Mouse (Mus musculus): Measurements from ENCODE around the gene Lrpap1. TPM values are rescaled to one million over a fixed set of nuclear protein-coding genes. Genes with fewer than 3 reads are reported as not detected.

Gene Lrpap1
- 46.7 and 59.3 TPM in 2 replicates for polyA plus RNA-seq (2012; rRNA removed)

DNA sequence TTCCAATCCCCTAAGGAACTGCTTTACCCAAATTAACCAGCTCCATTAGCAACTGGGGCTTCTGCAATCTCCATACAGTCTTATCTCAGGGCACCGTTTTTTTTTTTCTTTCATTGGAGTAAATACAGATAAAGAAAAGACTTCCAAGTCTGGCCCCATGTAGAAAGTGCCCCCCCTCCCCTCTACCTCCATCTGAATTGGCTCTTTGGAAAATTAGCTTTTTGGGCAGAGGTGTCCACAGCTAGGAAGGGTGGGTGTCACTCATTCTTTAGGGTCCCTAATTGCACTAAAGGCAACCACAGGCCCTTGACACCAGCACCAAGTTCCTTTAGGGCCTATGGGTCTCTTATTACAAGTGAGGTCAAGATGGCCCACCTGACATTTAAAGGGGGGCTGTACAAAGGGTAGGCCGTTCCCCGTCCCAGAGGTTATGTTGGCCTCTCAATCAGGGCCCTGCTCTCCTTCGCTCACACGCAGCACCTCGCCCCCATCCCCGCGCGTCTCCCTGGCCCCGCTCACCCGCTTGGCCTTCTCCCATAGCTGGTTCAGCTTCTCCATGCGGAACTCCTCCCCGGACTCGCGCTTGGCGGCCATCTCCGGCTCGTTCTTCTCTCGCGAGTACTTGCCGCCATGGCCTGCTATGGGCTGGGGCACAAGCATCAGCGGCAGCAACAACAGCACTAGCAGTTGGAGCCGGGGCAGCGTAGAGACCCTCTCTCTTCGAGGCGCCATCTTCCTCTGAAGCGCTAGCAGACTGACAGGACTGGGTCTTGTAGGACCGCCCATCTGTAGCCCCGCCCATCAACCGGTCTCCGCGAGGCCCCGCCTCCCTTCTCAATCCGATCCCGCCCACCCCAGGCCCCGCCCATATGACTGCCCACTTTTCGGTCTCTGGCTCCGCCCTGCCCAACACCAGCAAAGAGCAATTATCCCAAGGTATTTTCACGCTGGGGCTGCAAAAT is at the start of gene Lrpap1:
Gene Lrpap1 (minus strand): TSS at position 807 of the 962 bp plus-strand sequence.
- peak; percentile 98 for DNase-seq (ENCODE audit: low read depth)
- TF ChIP-seq CTCF (IDR thresholded peaks at IDR 0.05; ENCODE audit: borderline replicate concordance, extremely low read depth, insufficient read depth, insufficient read length) = no peak
- TF ChIP-seq POLR2A (IDR thresholded peaks at IDR 0.05; ENCODE audit: borderline replicate concordance, extremely low read depth, insufficient read depth, insufficient read length, poor library complexity, severe bottlenecking) = peak; percentile 88; the same call in 1 of the 2 replicates

DNA sequence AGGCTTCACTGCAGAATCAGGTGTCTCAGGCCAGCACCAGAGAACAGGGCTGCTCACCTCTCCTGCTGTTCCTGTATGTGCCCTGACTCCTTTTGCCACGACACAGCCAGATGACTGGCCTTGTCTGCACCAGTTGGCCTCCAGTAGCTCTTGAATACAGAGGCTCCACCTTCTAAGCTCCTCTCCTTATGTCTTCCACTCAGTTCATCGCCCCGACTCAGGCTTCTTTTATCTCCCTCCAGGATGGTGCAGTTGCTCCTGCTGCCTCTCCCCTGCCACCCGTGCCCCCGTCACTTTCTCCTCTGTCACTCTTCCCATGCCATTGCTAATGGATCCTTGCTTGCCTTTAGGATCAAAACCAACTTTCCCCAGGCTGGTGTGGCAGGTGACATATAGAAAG is 44.4 kb upstream of the Lrpap1 start:
- DNase-seq (ENCODE audit: low read depth) = no peak
- TF ChIP-seq POLR2A (IDR thresholded peaks at IDR 0.05; ENCODE audit: borderline replicate concordance, extremely low read depth, insufficient read depth, insufficient read length, poor library complexity, severe bottlenecking) = no peak
- no peak for TF ChIP-seq CTCF (IDR thresholded peaks at IDR 0.05; ENCODE audit: borderline replicate concordance, extremely low read depth, insufficient read depth, insufficient read length)

DNA sequence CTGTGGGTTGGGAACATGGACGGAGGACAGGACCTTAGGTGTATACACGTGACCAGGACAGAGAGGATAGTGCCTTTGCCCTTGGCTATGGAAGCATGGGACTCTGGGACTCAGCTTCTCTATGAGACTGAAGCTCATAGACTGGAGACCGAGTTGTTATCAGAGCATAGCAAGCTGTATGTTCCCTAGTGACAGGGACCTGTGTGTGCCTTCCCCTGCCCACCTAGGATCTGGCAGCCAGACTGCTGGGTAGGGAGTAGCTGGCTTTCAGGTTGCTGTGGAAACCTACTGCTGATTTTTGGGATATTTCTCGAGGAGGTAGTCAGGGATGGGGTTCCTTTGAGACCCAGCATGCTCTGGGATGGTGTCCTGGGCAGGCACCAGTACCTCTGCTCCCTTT is 44.0 kb upstream of the Lrpap1 start:
- no peak for DNase-seq (ENCODE audit: low read depth)
- TF ChIP-seq POLR2A (IDR thresholded peaks at IDR 0.05; ENCODE audit: borderline replicate concordance, extremely low read depth, insufficient read depth, insufficient read length, poor library complexity, severe bottlenecking) (no peak), CTCF (IDR thresholded peaks at IDR 0.05; ENCODE audit: borderline replicate concordance, extremely low read depth, insufficient read depth, insufficient read length) (no peak)

DNA sequence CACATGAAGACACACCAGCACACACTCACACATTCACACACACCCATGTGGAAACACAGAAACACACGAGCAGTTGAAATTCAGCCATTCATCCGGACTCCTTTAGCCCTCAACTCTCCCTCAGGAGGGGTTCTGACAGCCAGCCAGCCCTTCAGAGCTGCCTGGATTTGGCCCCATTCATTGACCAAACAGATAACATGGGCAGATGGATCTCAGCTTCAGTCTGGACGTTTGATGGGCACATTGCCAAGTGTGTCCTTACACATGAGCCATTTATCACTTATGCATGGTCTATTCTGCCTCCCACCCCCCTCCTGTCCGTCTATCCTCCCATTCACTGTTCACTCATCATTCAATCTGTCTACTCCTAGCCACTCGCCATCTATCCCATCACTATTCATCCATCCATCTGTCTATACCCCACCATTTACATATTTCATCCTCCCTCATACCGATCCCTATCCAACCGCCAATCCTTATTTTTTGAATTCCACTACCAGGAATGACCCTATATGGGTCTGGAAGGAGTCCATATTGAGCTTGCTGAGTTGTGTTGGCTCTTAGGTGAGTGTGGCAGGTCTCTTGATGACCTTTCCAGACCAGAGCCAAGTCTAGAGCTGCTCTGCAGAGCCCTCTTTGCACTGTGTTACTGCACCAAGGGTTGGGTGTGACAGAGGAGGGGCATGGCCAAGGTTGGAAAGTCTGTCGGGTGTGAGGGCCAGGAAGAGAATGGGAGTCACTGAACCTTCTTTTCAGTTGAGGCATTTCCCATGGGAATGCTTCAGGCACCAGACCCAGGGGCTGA is 42.6 kb upstream of the Lrpap1 start:
- no peak for TF ChIP-seq CTCF (IDR thresholded peaks at IDR 0.05; ENCODE audit: borderline replicate concordance, extremely low read depth, insufficient read depth, insufficient read length)
- TF ChIP-seq POLR2A (IDR thresholded peaks at IDR 0.05; ENCODE audit: borderline replicate concordance, extremely low read depth, insufficient read depth, insufficient read length, poor library complexity, severe bottlenecking) = no peak

DNA sequence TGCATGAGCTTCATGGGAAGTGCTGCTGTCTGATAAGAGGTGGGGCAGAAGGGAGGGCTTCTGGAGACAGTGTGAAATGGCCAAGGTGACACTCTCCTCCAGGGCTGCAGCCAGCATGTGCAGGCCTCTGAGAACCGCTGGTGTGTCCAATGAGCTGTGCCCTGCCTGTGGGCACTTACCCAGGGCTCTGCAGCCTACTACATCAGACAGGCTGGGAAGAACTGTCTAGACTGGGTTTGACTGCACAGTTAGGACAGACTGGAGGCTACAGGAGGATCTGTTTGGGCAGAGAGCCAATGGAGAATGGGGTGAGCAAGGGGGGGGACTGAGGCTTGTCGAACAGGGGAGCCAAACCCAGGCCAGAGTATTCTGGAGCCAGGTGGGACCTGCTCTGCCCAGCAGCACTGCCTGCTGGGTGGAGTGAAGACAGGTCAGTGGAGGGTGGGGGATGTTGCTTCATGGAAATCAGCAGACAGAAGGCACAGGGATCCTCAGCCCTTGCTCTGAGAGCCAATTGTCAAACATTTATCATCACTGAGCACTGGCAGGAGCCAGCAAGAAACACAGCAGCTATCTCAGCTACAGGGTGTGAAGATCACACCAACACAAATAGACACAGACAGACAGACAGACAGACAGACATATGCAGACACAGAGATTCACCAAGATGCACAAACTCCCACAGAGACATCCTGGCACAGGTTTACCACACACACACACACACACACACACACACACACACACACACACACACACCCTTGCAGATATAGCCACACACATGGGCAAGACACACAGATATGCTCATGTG is 41.8 kb upstream of the Lrpap1 start:
- peak; percentile 72 for DNase-seq (ENCODE audit: low read depth)
- TF ChIP-seq CTCF (IDR thresholded peaks at IDR 0.05; ENCODE audit: borderline replicate concordance, extremely low read depth, insufficient read depth, insufficient read length) (no peak), POLR2A (IDR thresholded peaks at IDR 0.05; ENCODE audit: borderline replicate concordance, extremely low read depth, insufficient read depth, insufficient read length, poor library complexity, severe bottlenecking) (no peak)

More for the DNA sequence above, 42.6 kb upstream of the Lrpap1 start:
- DNase-seq (ENCODE audit: low read depth) = peak; percentile 86

DNA sequence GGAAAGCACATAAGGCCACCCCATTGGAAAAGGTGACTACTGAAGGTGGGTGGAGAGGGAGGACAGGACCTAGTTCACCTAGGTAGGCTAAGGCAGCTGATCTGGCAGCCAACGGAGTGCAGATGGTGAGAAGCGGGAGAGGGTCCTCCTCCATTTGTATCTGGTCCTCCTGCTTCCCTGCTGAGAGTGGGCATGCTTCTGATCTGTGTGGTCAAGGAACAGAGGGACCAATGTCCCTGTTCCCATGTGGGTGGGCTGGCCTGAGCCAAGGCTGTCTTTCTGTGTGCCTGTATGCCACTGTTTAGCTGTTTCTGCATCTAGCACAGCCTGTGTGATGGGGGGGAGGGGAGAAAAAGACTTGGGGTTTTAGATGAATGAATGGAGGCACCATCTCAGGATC is 41.2 kb upstream of the Lrpap1 start:
- no peak for TF ChIP-seq POLR2A (IDR thresholded peaks at IDR 0.05; ENCODE audit: borderline replicate concordance, extremely low read depth, insufficient read depth, insufficient read length, poor library complexity, severe bottlenecking)
- TF ChIP-seq CTCF (IDR thresholded peaks at IDR 0.05; ENCODE audit: borderline replicate concordance, extremely low read depth, insufficient read depth, insufficient read length) = no peak
- DNase-seq (ENCODE audit: low read depth) = no peak

DNA sequence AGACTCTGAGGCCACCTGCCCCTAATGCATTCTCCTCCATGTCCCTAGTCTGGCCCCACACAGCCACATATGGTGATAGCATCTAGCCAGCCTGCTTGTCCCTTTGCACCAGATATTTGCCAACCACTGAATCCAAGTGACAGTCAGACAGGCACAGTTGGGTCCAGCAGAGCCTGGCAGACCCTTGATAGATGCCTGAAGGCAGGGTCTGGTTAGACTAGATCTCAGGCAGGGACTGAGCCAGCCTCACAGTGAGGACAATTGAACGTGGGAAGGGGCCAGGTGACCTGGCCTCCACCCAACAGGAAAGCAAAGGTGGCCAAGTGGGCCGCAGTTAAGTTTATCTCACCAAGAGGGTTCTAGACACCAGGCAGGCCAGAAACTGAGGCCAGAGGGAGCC is 39.1 kb upstream of the Lrpap1 start:
- no peak for TF ChIP-seq POLR2A (IDR thresholded peaks at IDR 0.05; ENCODE audit: borderline replicate concordance, extremely low read depth, insufficient read depth, insufficient read length, poor library complexity, severe bottlenecking)
- no peak for TF ChIP-seq CTCF (IDR thresholded peaks at IDR 0.05; ENCODE audit: borderline replicate concordance, extremely low read depth, insufficient read depth, insufficient read length)
- no peak for DNase-seq (ENCODE audit: low read depth)

DNA sequence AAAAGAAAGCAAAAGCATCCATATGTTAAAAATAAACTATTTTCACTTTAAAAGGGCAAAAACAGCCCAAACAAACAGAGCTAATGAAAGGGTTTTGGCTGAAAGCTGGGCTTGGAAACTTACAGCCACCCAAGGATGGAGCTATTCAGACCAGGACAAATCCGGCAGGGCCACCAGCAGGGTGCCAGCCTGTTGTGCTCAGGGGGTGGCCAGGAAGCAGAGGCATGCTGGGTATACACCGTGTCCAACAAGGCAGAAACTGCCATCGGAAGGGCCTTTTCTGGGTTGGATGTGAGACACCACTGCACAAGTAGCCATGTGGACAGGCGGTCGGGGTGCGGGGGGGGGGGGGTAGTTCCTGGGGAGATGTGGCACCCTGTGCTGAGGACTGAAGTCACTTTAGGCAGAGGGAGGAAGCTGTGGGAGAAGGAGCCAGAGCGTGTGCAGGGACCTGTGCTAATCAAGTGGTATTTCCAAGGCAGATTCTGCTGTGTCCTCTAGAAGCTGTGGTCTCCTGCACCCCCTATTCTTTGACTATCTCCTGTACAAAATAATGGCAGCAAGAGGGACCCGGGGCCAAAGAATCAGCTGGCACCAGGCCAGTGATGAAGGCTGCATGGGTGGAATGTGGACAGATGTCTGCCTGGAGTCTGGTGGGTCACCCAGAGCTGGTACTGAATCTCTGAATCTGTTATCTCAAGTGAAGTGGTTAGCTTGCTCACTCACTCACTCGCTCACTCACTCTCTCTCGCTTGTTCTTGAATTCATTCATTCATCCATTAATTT is 38.1 kb upstream of the Lrpap1 start:
- TF ChIP-seq POLR2A (IDR thresholded peaks at IDR 0.05; ENCODE audit: borderline replicate concordance, extremely low read depth, insufficient read depth, insufficient read length, poor library complexity, severe bottlenecking) (no peak), CTCF (IDR thresholded peaks at IDR 0.05; ENCODE audit: borderline replicate concordance, extremely low read depth, insufficient read depth, insufficient read length) (no peak)

DNA sequence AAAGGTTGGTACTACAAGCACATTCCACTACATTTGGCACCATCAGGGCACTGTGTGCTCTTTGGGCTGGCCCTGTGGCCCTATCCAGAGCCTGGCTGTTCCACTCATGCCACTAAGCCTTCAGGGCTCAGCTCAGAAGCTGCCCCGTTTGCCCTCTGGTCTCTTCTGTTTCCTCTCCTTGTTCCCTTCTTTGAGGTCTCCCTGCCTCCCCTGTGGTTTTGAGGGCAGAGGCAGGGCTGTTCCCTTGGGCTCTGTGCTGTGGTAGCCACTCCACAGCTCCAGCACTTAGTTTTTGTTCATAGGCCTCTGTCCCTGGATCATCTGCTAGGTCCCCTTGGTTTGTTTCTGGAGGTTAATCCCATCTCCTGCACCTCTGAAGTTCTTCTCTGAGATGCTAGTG is 37.3 kb upstream of the Lrpap1 start:
- DNase-seq (ENCODE audit: low read depth) = no peak
- TF ChIP-seq POLR2A (IDR thresholded peaks at IDR 0.05; ENCODE audit: borderline replicate concordance, extremely low read depth, insufficient read depth, insufficient read length, poor library complexity, severe bottlenecking) (no peak), CTCF (IDR thresholded peaks at IDR 0.05; ENCODE audit: borderline replicate concordance, extremely low read depth, insufficient read depth, insufficient read length) (no peak)

More for the DNA sequence above, 38.1 kb upstream of the Lrpap1 start:
- DNase-seq (ENCODE audit: low read depth) = no peak

DNA sequence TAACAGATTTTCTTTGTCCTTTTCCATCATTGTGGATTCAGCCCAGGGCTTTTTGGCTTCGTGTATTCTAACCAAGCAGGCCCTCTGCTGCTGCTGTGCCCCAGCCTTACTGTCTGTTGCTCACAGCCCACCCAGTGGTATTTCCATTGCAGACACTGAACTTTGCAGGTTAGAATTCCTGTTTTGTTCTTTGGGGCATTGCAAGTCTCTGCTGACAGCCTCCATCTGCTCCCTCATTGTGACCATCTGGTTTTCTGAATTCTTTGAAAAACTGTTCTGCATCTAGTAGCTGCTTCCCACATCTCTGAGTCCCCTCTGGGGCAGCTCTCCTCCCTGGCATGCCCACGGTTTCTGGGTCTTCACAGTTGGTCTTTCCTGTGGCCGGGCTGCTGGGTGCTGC is 35.8 kb upstream of the Lrpap1 start:
- peak; percentile 89 for DNase-seq (ENCODE audit: low read depth)

More for the DNA sequence above, 35.8 kb upstream of the Lrpap1 start:
- TF ChIP-seq POLR2A (IDR thresholded peaks at IDR 0.05; ENCODE audit: borderline replicate concordance, extremely low read depth, insufficient read depth, insufficient read length, poor library complexity, severe bottlenecking) = no peak
- TF ChIP-seq CTCF (IDR thresholded peaks at IDR 0.05; ENCODE audit: borderline replicate concordance, extremely low read depth, insufficient read depth, insufficient read length) = no peak

Measured in brain, embryonic 14.5 days (tissue).